Mouse (Mus musculus): ENCODE results near the gene Tcte3.

GRCm38 (mm10) chr17:15075033-15075432, 33.7 kb upstream of the Tcte3 start:
- TF ChIP-seq CTCF (IDR thresholded peaks at IDR 0.05; ENCODE audit: low read depth, low read length) (no peak), POLR2A (IDR thresholded peaks at IDR 0.05; ENCODE audit: insufficient read depth, low read length) (no peak), EP300 (IDR thresholded peaks at IDR 0.05; ENCODE audit: insufficient read depth, low read depth, low read length) (no peak)

All from ES-Bruce4 (cell line).